Mouse (Mus musculus) lung, embryonic 16.5 days (tissue): ENCODE measurements around the gene Pcf11. TPM values are rescaled to one million over a fixed set of nuclear protein-coding genes. Genes with fewer than 3 reads are reported as not detected.
A peak's percentile ranks its signal among the peaks of the same experiment; 100 is the strongest.

Experiments used
- ATAC-seq: fragments of 200-750 bp; cut with Nextera tagmentation; 2 replicates; pipeline ENCODE4 v1.8.0; 2017; ENCODE audit warnings: low read depth, mild to moderate bottlenecking, moderate library complexity
- H3K27ac ChIP-seq: fragments of 300-500 bp; sonication (generic); 2 replicates; pipeline ENCODE4 v1.5.1; 2014; ENCODE audit warnings: mild to moderate bottlenecking, control low read depth, low read length
- H3K27me3 ChIP-seq: fragments of 300-500 bp; sonication (generic); 2 replicates; pipeline ENCODE4 v1.6.1; 2014; ENCODE audit warnings: low read depth, low read length, mixed read lengths; ENCODE audit not compliant: control insufficient read depth, insufficient read depth
- H3K36me3 ChIP-seq: fragments of 300-500 bp; sonication (generic); 2 replicates; pipeline ENCODE4 v1.6.1; 2014; ENCODE audit warnings: low read length; ENCODE audit not compliant: control insufficient read depth, insufficient read depth
- H3K4me1 ChIP-seq: fragments of 300-500 bp; sonication (generic); replicated peaks from 2 replicates; pipeline ENCODE4 v1.6.1; 2014; ENCODE audit warnings: low read length, mixed read lengths; ENCODE audit not compliant: control insufficient read depth, insufficient read depth
- H3K4me2 ChIP-seq: fragments of 300-500 bp; sonication (generic); 2 replicates; pipeline ENCODE4 v1.6.1; 2014; ENCODE audit warnings: low read depth, low read length, control low read depth
- H3K4me3 ChIP-seq: fragments of 300-500 bp; sonication (generic); 2 replicates; pipeline ENCODE4 v1.5.1; 2014; ENCODE audit warnings: mild to moderate bottlenecking, low read length, control low read depth
- H3K9ac ChIP-seq: fragments of 300-500 bp; sonication (generic); 2 replicates; pipeline ENCODE4 v1.6.1; 2014; ENCODE audit warnings: low read length, control low read depth
- H3K9me3 ChIP-seq: fragments of 300-500 bp; sonication (generic); 2 replicates; pipeline ENCODE4 v1.6.1; 2016; ENCODE audit warnings: low read length; ENCODE audit not compliant: control insufficient read depth
- WGBS: fragments of 180-500 bp; shearing (Covaris S2); extraction: QIAGEN DNeasy Blood & Tissue Kit; methylation state at CpG from one replicate; pipeline ENCODE4 v1.1.7; 2014; 5-methylcytosine and 5-hydroxymethylcytosine counted together
- polyA plus RNA-seq: library from polyadenylated mRNA; unstranded; fragments of >200 nt; fragmentation: Nextera tagmentation; extraction: Ambion mirVana; gene quantifications from 2 replicates; pipeline ENCODE4 v1.2.1, GENCODE M21; 2015

The Pcf11 gene
- polyA plus RNA-seq, 1 experiment from 2014 or later = 17.7 TPM

- no peak overlapping the region for H3K4me3 ChIP-seq
- no peak overlapping the region for H3K27ac ChIP-seq
- H3K36me3 ChIP-seq = no peaks in the 10 kb centered on the region
- H3K9me3 ChIP-seq = no peaks in the 10 kb centered on the region
- no peaks in the 10 kb centered on the region for H3K27me3 ChIP-seq
- no peak overlapping the region for H3K9ac ChIP-seq
- no peak for ATAC-seq
- H3K4me1 ChIP-seq = no peaks in the 10 kb centered on the region
- 74% methylated on average over 2 of the region's 2 CpGs for WGBS
- H3K4me2 ChIP-seq = no peak overlapping the region
Observed at GRCm38 (mm10) chr7:92689101-92689500, 19.4 kb upstream of the Pcf11 start.

DNA sequence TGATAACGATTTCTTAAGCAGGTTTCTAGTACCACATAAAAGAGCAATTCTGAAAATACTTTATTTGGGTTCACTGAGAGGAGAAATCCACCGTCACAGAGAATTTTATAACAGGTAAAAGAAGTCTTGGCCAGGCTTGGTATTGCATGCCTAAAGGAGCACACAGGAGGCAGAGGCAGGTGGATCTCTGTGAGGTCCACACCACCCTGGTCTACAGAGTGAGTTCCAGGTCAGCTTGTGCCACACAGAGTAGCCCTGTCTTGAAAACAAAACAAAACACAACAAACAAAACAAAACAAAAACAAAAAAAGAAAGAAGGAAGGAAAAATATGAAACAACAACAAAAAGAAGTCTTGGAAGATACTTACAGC lies 18.6 kb upstream of the Pcf11 start:
- Histone ChIP-seq H3K4me3 (no peak overlapping the region), H3K27me3 (no peaks in the 10 kb centered on the region), H3K4me2 (no peak overlapping the region), H3K27ac (no peak overlapping the region), H3K36me3 (no peaks in the 10 kb centered on the region), H3K4me1 (no peaks in the 10 kb centered on the region), H3K9me3 (no peaks in the 10 kb centered on the region), H3K9ac (no peak overlapping the region)
- no peak for ATAC-seq
- 56% methylated on average over 2 of the region's 2 CpGs for WGBS

GRCm38 (mm10) chr7:92687556-92688298 lies 18.0 kb upstream of the Pcf11 start:
- H3K9me3 ChIP-seq = no peaks in the 10 kb centered on the region
- H3K27ac ChIP-seq = no peak overlapping the region
- no peaks in the 10 kb centered on the region for H3K4me1 ChIP-seq
- H3K9ac ChIP-seq = no peak overlapping the region
- no peak for ATAC-seq
- H3K27me3 ChIP-seq = no peaks in the 10 kb centered on the region
- no peak overlapping the region for H3K4me3 ChIP-seq
- no peaks in the 10 kb centered on the region for H3K36me3 ChIP-seq
- H3K4me2 ChIP-seq = no peak overlapping the region
- 43% methylated on average over 5 of the region's 5 CpGs for WGBS

DNA sequence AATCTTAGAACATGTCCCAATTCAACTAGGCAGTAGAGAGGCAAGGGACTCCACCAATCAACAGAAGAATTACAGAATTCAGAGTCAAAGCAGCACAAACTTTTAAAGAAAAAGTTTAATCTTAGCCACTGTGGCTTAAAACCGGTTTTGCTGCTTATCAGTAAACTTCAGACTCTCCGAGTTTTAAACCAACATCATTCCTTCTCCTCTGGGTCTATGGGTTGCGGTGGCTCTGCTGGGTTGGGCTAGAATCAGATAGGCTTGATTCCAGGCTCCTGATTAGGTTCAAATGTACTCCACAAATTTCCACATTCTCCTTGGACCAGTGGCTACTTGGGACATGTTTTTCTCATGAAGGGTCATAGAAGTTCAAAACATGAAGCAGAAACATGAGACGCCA lies 7.6 kb upstream of the Pcf11 start:
- H3K27ac ChIP-seq = no peak overlapping the region
- H3K9ac ChIP-seq = no peak overlapping the region
- H3K4me3 ChIP-seq = no peak overlapping the region
- ATAC-seq = peak; percentile 49; the same call in 1 of the 2 replicates
- no peaks in the 10 kb centered on the region for H3K9me3 ChIP-seq
- no peaks in the 10 kb centered on the region for H3K27me3 ChIP-seq
- H3K4me1 ChIP-seq = no peaks in the 10 kb centered on the region
- no peaks in the 10 kb centered on the region for H3K36me3 ChIP-seq
- WGBS = 47% methylated on average over 4 of the region's 4 CpGs
- no peak overlapping the region for H3K4me2 ChIP-seq

- Histone ChIP-seq H3K36me3 (no peaks in the 10 kb centered on the region), H3K27me3 (no peaks in the 10 kb centered on the region), H3K4me1 (no peaks in the 10 kb centered on the region; the same call in 1 of the 2 replicates), H3K9me3 (no peaks in the 10 kb centered on the region), H3K4me3 (no peak overlapping the region), H3K4me2 (no peak overlapping the region), H3K27ac (no peak overlapping the region), H3K9ac (no peak overlapping the region)
- WGBS = 75% methylated on average over 3 of the region's 3 CpGs
- ATAC-seq = no peak
Observed at GRCm38 (mm10) chr7:92675131-92675530, 5.4 kb upstream of the Pcf11 start.

DNA sequence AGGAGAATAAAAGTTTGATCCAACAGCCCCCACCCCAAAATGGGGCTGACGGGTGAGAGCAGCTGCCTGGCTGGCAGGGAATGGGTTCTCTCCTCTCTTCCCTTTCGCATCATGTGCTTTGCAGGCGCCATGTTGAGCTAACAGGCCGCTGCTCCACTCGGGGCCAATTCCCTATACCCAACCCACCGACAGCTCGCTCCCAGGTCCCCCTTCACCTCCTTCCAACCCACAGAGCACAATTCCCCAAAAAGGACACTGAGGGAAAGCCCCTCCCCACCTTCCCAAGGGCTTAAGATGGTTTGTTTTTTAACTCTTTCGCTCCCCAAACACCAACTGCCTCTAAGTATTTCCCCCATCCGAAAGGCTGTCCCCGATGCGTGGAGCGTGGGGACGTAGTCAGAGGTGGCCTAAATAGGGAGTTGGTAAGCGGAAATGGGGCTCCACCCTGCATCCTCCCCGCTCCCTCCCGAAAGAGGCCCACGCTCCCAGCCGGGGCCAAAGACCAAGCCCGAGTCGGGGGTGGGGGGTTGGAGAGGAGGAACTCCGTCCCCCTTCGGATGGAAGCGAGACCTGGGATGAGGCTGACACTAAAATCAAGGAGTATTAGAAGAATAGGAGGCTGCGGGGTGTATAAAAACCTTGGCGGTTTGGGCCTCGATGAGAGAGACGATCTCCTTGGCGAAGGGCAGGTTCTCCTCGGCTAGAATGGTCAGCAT lies 785 bp downstream of the Pcf11 start:
- H3K4me2 ChIP-seq = peak overlapping the region; percentile 75
- no peaks in the 10 kb centered on the region for H3K9me3 ChIP-seq
- peaks cover 13% of the 10 kb centered on the region for H3K4me1 ChIP-seq
- peak overlapping the region; percentile 59 for H3K4me3 ChIP-seq
- peaks cover 2% of the 10 kb centered on the region; the same call in 1 of the 2 replicates for H3K36me3 ChIP-seq
- no peaks in the 10 kb centered on the region for H3K27me3 ChIP-seq
- no peak for ATAC-seq
- WGBS = under 1% methylated on average over 29 of the region's 29 CpGs
- H3K9ac ChIP-seq = peak overlapping the region; percentile 98
- H3K27ac ChIP-seq = peak overlapping the region; percentile 97

GRCm38 (mm10) chr7:92666274-92666820 lies 3.4 kb downstream of the Pcf11 start:
- no peak overlapping the region for H3K27ac ChIP-seq
- H3K4me2 ChIP-seq = peak overlapping the region; percentile 75
- H3K27me3 ChIP-seq = no peaks in the 10 kb centered on the region
- H3K4me1 ChIP-seq = peaks cover 13% of the 10 kb centered on the region
- no peak overlapping the region; the same call in 1 of the 2 replicates for H3K4me3 ChIP-seq
- H3K36me3 ChIP-seq = peaks cover 8% of the 10 kb centered on the region
- no peak for ATAC-seq
- H3K9ac ChIP-seq = peak overlapping the region; percentile 13; the same call in 1 of the 2 replicates
- 68% methylated on average over 7 of the region's 7 CpGs for WGBS
- no peaks in the 10 kb centered on the region for H3K9me3 ChIP-seq

DNA sequence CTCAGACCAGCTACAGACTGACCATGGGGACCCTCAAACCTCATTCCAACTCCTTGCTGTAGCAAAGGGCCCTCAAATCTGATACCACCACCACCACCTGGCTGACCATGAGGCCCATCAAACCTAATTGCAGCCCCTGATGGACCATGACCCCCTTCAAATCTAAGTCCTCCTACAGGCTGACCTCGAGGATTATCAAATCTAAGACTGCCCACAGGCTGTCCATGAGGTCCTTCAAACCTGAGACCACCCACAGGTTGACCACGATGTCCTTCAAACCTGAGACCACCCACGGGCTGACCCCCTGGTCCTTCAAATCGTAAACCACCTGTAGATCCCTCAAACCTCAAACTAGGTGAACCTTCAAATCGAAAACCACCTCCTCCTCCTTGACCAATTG lies 11.7 kb downstream of the Pcf11 start:
- H3K4me2 ChIP-seq = no peak overlapping the region
- no peak overlapping the region for H3K9ac ChIP-seq
- no peak overlapping the region for H3K4me3 ChIP-seq
- H3K36me3 ChIP-seq = peaks cover 50% of the 10 kb centered on the region
- no peaks in the 10 kb centered on the region for H3K4me1 ChIP-seq
- H3K27me3 ChIP-seq = no peaks in the 10 kb centered on the region
- no peak for ATAC-seq
- WGBS = 97% methylated on average over 5 of the region's 5 CpGs
- no peak overlapping the region for H3K27ac ChIP-seq
- no peaks in the 10 kb centered on the region for H3K9me3 ChIP-seq

DNA sequence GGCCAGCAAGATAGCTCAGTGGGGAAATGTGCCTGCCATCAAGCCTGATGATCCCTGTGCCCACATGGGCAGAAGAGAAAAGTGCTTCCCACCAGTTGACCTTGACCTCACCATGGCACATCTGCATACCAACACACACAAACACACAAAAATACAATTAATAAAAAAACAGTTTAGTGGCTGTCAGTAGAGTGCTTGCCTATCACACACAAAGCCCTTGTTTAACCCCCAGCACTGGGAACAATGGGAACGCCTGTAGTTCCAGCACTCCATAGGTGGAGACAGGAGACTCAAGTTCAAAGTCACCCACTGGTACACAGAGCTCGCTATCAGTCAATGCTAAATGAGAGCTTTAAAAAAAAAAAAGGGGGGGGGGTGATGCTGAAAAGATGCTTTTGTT lies 13.3 kb downstream of the Pcf11 start:
- H3K36me3 ChIP-seq = peaks cover 46% of the 10 kb centered on the region
- H3K9ac ChIP-seq = no peak overlapping the region

More for the DNA sequence above, 13.3 kb downstream of the Pcf11 start:
- Histone ChIP-seq H3K27me3 (no peaks in the 10 kb centered on the region), H3K4me1 (no peaks in the 10 kb centered on the region), H3K4me2 (no peak overlapping the region), H3K4me3 (no peak overlapping the region), H3K27ac (no peak overlapping the region), H3K9me3 (no peaks in the 10 kb centered on the region)
- ATAC-seq = no peak
- WGBS = 81% methylated on average over 2 of the region's 2 CpGs
